Mouse (Mus musculus) embryonic facial prominence, embryonic 11.5 days (tissue): ENCODE results near the gene Gpc3. TPM values are rescaled to one million over a fixed set of nuclear protein-coding genes. Genes with fewer than 3 reads are reported as not detected.
"Not testable (repeated sequence)": the region's sequence is repeated elsewhere in the genome, so short reads cannot be mapped to it uniquely, and the experiment has no call there.

Experiments
- ATAC-seq: fragments of 200-750 bp; cut with Nextera tagmentation; replicated peaks from 2 replicates; pipeline ENCODE4 v1.8.0; 2017; ENCODE audit warnings: low read depth; ENCODE audit not compliant: insufficient number of reproducible peaks, low FRiP score, low TSS enrichment
- DNase-seq: peaks from one replicate; pipeline ENCODE4 v3.0.0-alpha.2; 2015; ENCODE audit warnings: low spot score
- H3K27ac ChIP-seq: fragments of 300-500 bp; sonication (generic); replicated peaks from 2 replicates; pipeline ENCODE4 v1.5.1; 2014; ENCODE audit warnings: mild to moderate bottlenecking, low read depth, low read length, control low read depth
- H3K27me3 ChIP-seq: fragments of 300-500 bp; sonication (generic); 2 replicates; pipeline ENCODE4 v1.6.1; 2014; ENCODE audit warnings: mild to moderate bottlenecking, low read length, moderate library complexity, mixed read lengths; ENCODE audit not compliant: control insufficient read depth, insufficient read depth
- H3K36me3 ChIP-seq: fragments of 300-500 bp; sonication (generic); replicated peaks from 2 replicates; pipeline ENCODE4 v1.6.1; 2014; ENCODE audit warnings: low read depth, mild to moderate bottlenecking, low read length, moderate library complexity, mixed read lengths; ENCODE audit not compliant: control insufficient read depth, insufficient read depth
- H3K4me1 ChIP-seq: fragments of 300-500 bp; sonication (generic); 2 replicates; pipeline ENCODE4 v1.6.1; 2014; ENCODE audit warnings: low read length, mixed read lengths; ENCODE audit not compliant: control insufficient read depth, insufficient read depth
- H3K4me2 ChIP-seq: fragments of 300-500 bp; sonication (generic); 2 replicates; pipeline ENCODE4 v1.6.1; 2014; ENCODE audit warnings: low read depth, mild to moderate bottlenecking, control low read depth, low read length, moderate library complexity
- H3K4me3 ChIP-seq: fragments of 300-500 bp; sonication (generic); 2 replicates; pipeline ENCODE4 v1.5.1; 2014; ENCODE audit warnings: low read depth, low read length, control low read depth
- H3K9ac ChIP-seq: fragments of 300-500 bp; sonication (generic); replicated peaks from 2 replicates; pipeline ENCODE4 v1.6.1; 2014; ENCODE audit warnings: mild to moderate bottlenecking, control low read depth, low read length
- H3K9me3 ChIP-seq: fragments of 300-500 bp; sonication (generic); replicated peaks from 2 replicates; pipeline ENCODE4 v1.6.1; 2016; ENCODE audit warnings: mild to moderate bottlenecking, low read length, inconsistent platforms, mixed read lengths; ENCODE audit not compliant: control insufficient read depth
- WGBS: fragments of 180-500 bp; shearing (Covaris S2); extraction: QIAGEN DNeasy Blood & Tissue Kit; methylation state at CpG from one replicate; pipeline ENCODE4 v1.1.7; 2014; 5-methylcytosine and 5-hydroxymethylcytosine counted together
- polyA plus RNA-seq: library from polyadenylated mRNA; unstranded; fragments of >200 nt; fragmentation: Nextera tagmentation; extraction: Ambion mirVana; gene quantifications from 2 replicates; pipeline ENCODE4 v1.2.1, GENCODE M21; 2014

Gpc3 gene
- polyA plus RNA-seq, 1 experiment from 2014 or later = 944 TPM

DNA sequence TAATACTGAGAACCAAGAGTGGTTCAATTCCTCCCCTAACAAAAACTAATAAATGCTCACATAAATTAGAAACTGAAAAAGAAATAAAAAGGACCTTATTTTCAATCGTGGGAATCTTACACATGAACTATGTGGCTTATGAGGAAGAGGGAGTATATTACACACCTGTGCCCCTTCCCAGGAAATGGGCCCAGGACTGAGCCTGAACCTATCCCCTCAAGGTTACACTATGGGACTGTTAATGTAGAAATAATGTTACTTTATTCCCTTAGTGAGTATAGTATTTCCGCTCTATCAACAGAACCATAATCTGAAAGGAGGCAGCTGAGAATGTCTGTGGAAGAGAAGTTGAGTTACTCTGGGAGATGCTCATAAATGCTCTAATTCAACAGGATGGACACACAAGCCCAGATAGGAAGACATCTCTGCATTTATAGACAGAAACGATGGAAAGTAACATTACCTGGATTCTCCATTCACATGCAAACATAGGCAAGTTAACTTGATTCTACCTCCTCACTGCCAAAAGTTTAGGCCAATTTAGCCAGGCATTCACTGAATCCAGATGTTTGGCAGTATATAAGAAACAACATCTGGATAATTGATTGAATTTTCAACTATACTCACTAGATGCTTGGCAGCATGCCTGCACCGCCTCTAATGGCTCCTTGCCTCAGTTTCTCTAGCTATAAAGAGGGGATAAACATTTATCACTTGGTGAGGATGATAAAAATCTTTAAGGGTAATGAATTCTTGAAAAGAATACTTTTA, 251.3 kb downstream of the Gpc3 start:
- no peak overlapping the region for H3K4me3 ChIP-seq
- ATAC-seq (no peak), DNase-seq (no peak)
- H3K4me2 ChIP-seq = no peak overlapping the region
- H3K27me3 ChIP-seq = no peaks in the 10 kb centered on the region
- no peaks in the 10 kb centered on the region for H3K9me3 ChIP-seq
- 91% methylated on average over 4 of the region's 4 CpGs for WGBS
- no peak overlapping the region for H3K9ac ChIP-seq
- H3K36me3 ChIP-seq = no peaks in the 10 kb centered on the region; the same call in 1 of the 2 replicates
- H3K4me1 ChIP-seq = no peaks in the 10 kb centered on the region
- H3K27ac ChIP-seq = no peak overlapping the region

DNA sequence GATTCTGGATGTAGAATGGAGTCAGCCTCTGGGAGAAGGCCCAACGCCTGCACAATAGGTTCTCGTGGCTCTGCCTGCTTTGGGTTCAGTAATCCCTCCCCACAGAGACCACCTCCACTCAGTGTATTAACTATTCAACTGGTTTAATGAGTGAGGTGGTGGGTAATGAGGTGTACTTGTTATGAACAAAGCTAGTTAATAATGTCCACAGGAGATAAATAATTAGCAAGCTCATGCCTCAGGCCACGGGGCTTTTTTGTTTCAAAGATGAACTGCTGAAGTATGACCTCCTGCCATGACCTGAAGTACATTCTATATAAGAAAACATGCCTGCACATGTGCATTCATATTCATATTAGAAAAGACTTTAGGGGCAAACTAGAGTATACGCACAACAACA, 260.8 kb downstream of the Gpc3 start:
- Histone ChIP-seq H3K36me3 (no peaks in the 10 kb centered on the region), H3K27me3 (no peaks in the 10 kb centered on the region), H3K9me3 (no peaks in the 10 kb centered on the region), H3K9ac (no peak overlapping the region), H3K4me2 (no peak overlapping the region), H3K4me1 (no peaks in the 10 kb centered on the region), H3K4me3 (no peak overlapping the region), H3K27ac (no peak overlapping the region)
- 84% methylated on average over 4 of the region's 4 CpGs for WGBS
- DNase-seq = no peak
- no peak for ATAC-seq

- not testable (repeated sequence) for ATAC-seq, H3K4me2 ChIP-seq, H3K36me3 ChIP-seq, H3K27ac ChIP-seq, H3K4me3 ChIP-seq, DNase-seq, H3K27me3 ChIP-seq, H3K4me1 ChIP-seq, H3K9ac ChIP-seq, H3K9me3 ChIP-seq
- WGBS = 62% methylated on average over 5 of the region's 5 CpGs
These were observed 263.1 kb downstream of the Gpc3 start for GRCm38 (mm10) chrX:52350631-52351030.

GRCm38 (mm10) chrX:52348773-52349172, 265.0 kb downstream of the Gpc3 start:
- H3K27ac ChIP-seq = no peak overlapping the region
- DNase-seq (peak; percentile 19), ATAC-seq (no peak)

GRCm38 (mm10) chrX:52344018-52344417, 269.7 kb downstream of the Gpc3 start:
- ATAC-seq (no peak), DNase-seq (no peak)
- Histone ChIP-seq H3K27ac (no peak overlapping the region), H3K9me3 (no peaks in the 10 kb centered on the region), H3K36me3 (no peaks in the 10 kb centered on the region), H3K4me1 (no peaks in the 10 kb centered on the region), H3K9ac (no peak overlapping the region), H3K4me3 (no peak overlapping the region), H3K4me2 (no peak overlapping the region), H3K27me3 (no peaks in the 10 kb centered on the region)
- WGBS = 65% methylated on average over 3 of the region's 3 CpGs

More at GRCm38 (mm10) chrX:52348773-52349172, 265.0 kb downstream of the Gpc3 start:
- no peak overlapping the region for H3K4me2 ChIP-seq
- H3K9me3 ChIP-seq = no peaks in the 10 kb centered on the region
- H3K4me3 ChIP-seq = no peak overlapping the region
- no peaks in the 10 kb centered on the region for H3K27me3 ChIP-seq
- H3K36me3 ChIP-seq = no peaks in the 10 kb centered on the region
- no peak overlapping the region for H3K9ac ChIP-seq
- WGBS = 43% methylated on average over 6 of the region's 6 CpGs
- H3K4me1 ChIP-seq = no peaks in the 10 kb centered on the region

GRCm38 (mm10) chrX:52340251-52340650, 273.5 kb downstream of the Gpc3 start:
- no peaks in the 10 kb centered on the region for H3K27me3 ChIP-seq
- no peaks in the 10 kb centered on the region for H3K36me3 ChIP-seq
- no peak overlapping the region for H3K4me2 ChIP-seq
- WGBS = 44% methylated on average over 3 of the region's 3 CpGs
- no peak overlapping the region for H3K9ac ChIP-seq
- DNase-seq (no peak), ATAC-seq (no peak)
- no peaks in the 10 kb centered on the region for H3K9me3 ChIP-seq
- H3K27ac ChIP-seq = no peak overlapping the region
- no peaks in the 10 kb centered on the region for H3K4me1 ChIP-seq
- H3K4me3 ChIP-seq = no peak overlapping the region

DNA sequence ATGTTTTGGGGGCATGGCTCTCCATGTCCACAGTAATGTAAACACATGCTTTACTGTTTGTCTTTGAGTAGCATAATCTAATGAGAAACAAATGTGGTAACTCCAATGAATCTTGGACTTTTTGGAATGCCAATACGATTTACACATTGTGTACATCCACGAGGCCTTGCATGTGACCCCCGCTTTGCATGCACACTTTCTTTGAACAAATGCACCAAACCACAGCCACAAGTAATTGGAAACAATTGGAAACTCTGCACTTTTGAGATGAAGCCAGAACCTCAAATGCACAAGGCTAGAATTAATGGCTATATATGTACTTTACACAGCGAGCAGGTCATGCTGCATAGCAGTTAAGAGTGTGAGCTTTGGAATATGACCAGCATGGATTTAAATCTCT, 292.0 kb downstream of the Gpc3 start:
- H3K36me3 ChIP-seq = no peaks in the 10 kb centered on the region
- H3K4me1 ChIP-seq = no peaks in the 10 kb centered on the region
- H3K27ac ChIP-seq = no peak overlapping the region
- 74% methylated on average over 4 of the region's 4 CpGs for WGBS
- no peak overlapping the region for H3K4me2 ChIP-seq
- no peaks in the 10 kb centered on the region for H3K27me3 ChIP-seq
- no peaks in the 10 kb centered on the region for H3K9me3 ChIP-seq
- H3K9ac ChIP-seq = no peak overlapping the region
- no peak overlapping the region for H3K4me3 ChIP-seq
- ATAC-seq (no peak), DNase-seq (no peak)

GRCm38 (mm10) chrX:52320653-52321052, 293.1 kb downstream of the Gpc3 start:
- ATAC-seq = no peak
- no peak for DNase-seq
- H3K4me3 ChIP-seq = no peak overlapping the region
- no peak overlapping the region for H3K27ac ChIP-seq
- no peaks in the 10 kb centered on the region for H3K4me1 ChIP-seq
- no peaks in the 10 kb centered on the region for H3K27me3 ChIP-seq
- H3K4me2 ChIP-seq = no peak overlapping the region
- 61% methylated on average over 4 of the region's 4 CpGs for WGBS
- no peak overlapping the region for H3K9ac ChIP-seq
- H3K9me3 ChIP-seq = no peaks in the 10 kb centered on the region
- no peaks in the 10 kb centered on the region for H3K36me3 ChIP-seq
